ENCODE assay signal across 10 mouse cellular contexts in genomic region chr11:84497944-84498343, GRCm38 (mm10). TPM values are rescaled to one million over a fixed set of nuclear protein-coding genes. Genes with fewer than 3 reads are reported as not detected.
DNase-seq lines count a peak whose midpoint lies in the region; ATAC-seq lines count a peak whose summit lies in the region.
"Had no signal": no experiment of that assay in that cellular context is flagged by ENCODE, and none has a peak within 500 bp of the region (broad histone marks: within the 10 kb centered on the region; RNA-seq: fewer than 3 reads in every experiment).

No protein-coding gene starts in this region.

- no peak for ATAC-seq in erythroid progenitor cell, adult 5-6 weeks (replicated peaks; ENCODE audit: low FRiP score, poor library complexity, severe bottlenecking)

- peak; percentile 15 for DNase-seq in cerebellum, adult 11-12 months
- DNase-seq in cerebellum, postnatal 4 days (ENCODE audit: low spot score in 2 of 2), result no peak
- DNase-seq in kidney, postnatal 4 days, result peak; percentile 39 to 49
- DNase-seq in kidney, postnatal 10 days, result no peak
- peak; percentile 10 to 25 for DNase-seq in B cell, adult 2 months
- DNase-seq in cerebellum, adult 9-11 months, result peak; percentile 20
- no peak for DNase-seq in gastrocnemius, postnatal 25 days
- DNase-seq: liver, embryonic 13.5 days; right cerebral cortex, adult 18-20 months had no signal

RNA-seq across cellular contexts. Expression of gene Aatf, which starts 15.4 kb away (rescaled TPM):
- total RNA-seq in erythroid progenitor cell, adult 5-6 weeks (2015; ENCODE audit: low replicate concordance), result 5.4 and 15.5 TPM in 2 replicates
- 5.4 and 19.7 TPM in 2 replicates for total RNA-seq in erythroid progenitor cell, adult 5-6 weeks (2017; ENCODE audit: low replicate concordance)
- 10 to 100 TPM; 11.1 to 12.2 TPM for total RNA-seq in gastrocnemius, postnatal 25 days (2021)

RNA-seq across cellular contexts. Expression of gene Lhx1, which starts 27.4 kb away (rescaled TPM):
- not detected in 2 replicates for total RNA-seq in erythroid progenitor cell, adult 5-6 weeks (2015; ENCODE audit: low replicate concordance)
- total RNA-seq in erythroid progenitor cell, adult 5-6 weeks (2017; ENCODE audit: low replicate concordance), result not detected in 2 replicates
- not detected for total RNA-seq in gastrocnemius, postnatal 25 days (2021)

Comparison
In these comparisons a context has a peak if more than half of its experiments do, and no peak if none do; other contexts are left out.
1. DNase-seq: peak in cerebellum, adult 11-12 months (single experiment), kidney, postnatal 4 days (2 of 2), B cell, adult 2 months (2 of 2) and cerebellum, adult 9-11 months (single experiment); none in cerebellum, postnatal 4 days (0 of 2), kidney, postnatal 10 days (single experiment) and gastrocnemius, postnatal 25 days (single experiment).